Mouse (Mus musculus): ENCODE results near the gene Nip7.
"Not testable (repeated sequence)": the region's sequence is repeated elsewhere in the genome, so short reads cannot be mapped to it uniquely, and the experiment has no call there.

Gene Nip7

DNA sequence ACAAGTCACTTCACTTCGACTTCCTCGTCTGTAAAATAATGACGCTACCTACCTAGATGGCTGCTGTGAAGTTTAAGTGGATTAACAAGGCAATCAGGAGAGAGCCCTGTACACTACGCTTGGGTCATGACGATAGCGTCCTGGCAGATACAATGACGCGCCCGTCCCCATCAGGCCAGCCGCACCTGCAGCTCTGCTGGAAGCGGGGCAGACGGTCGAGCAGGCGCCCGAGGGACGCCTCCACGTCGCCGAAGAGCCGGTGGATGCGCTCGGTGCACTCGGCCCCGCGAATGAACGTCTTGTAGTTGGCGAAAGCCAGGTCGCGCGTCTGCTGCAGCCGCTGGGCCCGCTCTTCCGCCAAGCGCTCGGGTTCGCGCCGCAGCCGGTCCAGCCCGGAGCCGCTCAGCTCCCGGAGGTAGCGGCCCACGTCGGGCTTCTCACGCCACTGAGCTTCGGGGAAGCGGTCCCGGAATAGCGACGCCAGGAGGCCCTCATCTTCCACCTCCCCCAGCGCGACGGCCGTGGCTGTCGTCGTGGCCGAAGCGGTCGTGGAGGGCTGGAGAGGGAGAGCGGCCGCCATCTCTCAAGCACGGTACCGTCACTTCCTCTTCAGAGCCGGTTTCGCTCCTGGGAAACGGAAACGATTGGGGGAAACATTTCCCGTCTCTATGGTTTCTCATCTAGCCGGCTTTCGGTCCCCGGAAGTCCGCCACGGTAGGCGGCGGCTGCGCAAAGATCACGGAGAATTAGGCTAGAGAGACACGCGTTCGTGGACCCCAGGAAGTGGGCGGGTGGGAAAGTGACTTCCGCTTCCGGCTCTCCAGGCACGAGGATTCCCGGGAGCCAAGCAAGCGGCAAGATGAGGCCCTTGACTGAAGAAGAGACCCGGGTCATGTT is at the start of gene Nip7, which contains the start of gene Cog8:
Gene Nip7, plus strand, starts transcription at position 802 of the 897 bp plus-strand sequence.
Gene Cog8, minus strand, starts transcription at position 614 of the 897 bp plus-strand sequence.
- DNase-seq: peak; percentile 95

DNA sequence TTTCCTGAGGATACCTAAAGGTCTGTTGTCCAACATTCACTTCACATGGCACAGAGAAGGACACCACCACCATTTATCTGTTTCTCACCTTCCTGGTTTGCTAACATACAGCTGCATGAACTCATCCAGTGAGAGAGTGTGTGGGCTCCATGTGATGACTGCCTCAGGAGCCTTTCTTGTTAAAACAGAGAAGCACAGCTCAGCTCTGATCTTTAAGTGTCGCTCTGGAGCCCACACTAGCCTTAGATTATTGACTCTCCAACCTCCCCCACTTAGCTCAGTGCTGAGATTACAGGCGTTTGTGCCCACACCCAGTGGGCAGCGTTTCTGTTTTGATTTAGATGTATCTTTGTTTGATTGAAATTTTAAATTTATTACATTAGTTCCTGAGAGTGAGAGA is 48.9 kb upstream of the Nip7 start:
- DNase-seq: no peak

DNA sequence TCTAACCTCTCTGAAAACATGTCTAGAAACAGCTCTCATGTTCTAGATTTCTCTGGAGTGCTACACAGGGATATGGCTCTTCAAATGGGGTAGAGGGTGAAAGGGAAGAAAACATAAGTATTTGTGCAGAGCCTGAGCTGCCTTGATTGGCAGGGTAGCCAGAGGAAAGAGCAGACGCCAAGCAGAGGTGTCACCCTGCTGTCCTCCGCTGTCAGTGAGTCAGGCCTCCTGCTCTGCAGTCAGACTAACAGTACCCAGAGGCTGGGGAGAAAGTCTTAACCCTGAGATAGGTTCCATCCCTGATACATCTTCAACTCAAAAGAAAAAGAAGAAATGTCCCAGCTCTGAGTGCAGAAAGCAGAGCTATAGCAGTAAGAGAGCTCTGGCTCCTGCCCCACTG is 44.0 kb upstream of the Nip7 start:
- no peak for DNase-seq

DNA sequence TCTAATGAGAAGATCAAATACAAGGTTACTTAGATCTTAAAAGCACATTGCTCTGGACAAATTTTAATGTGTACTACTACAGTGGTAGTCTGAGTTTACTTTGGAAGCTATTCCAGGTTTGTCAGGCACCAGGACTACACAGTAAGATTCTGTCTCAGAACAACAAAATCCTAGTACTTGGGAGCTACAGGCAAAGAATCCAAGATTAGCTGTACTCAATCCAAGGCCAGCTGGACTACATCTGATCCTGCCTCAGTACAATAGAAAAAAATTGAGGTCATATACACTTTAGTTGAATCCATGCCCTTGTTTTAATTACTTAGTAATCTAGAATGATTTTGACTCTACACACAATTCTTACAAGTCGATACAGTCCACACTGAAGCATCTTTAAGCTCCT is 41.8 kb upstream of the Nip7 start:
- no peak for DNase-seq

DNA sequence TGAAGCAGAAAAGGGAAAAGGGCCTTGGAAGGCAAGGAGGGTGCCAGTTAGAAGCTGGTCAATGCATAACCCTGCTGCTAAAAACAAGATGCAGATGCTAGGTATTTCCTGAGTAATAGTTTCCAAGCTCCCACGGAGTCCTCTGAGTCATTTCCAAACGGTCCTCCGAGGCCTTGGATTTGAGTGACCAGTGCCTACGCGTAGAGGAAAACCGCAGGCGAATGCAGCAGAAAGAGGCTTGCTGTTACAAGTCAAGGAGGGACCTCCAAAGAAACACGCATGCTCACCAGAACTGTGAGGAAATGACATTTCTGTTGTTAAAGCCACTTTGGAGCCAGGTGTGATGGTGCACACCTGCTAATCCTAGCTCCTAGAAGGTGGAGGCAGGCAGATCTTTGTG is 33.2 kb upstream of the Nip7 start:
- no peak for DNase-seq

DNA sequence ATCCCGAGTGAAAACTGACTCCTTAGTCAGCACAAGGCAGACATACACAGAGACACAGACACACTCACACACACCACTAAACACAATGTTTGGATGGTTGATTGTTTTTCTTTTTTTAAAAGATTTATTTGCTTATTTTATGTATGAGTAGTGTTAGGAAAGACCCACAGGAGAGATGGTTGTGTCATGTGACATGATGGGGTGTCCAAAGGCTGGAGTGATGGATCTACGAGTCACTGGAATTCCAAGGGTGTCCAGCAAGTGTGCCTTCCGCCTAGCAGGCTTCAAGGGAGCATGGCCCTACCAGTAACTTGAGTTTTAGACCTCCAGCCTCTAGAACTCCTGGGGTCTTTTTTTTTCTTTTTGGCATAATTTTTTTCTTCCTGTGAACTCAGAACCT is 27.4 kb upstream of the Nip7 start:
- no peak for DNase-seq

DNA sequence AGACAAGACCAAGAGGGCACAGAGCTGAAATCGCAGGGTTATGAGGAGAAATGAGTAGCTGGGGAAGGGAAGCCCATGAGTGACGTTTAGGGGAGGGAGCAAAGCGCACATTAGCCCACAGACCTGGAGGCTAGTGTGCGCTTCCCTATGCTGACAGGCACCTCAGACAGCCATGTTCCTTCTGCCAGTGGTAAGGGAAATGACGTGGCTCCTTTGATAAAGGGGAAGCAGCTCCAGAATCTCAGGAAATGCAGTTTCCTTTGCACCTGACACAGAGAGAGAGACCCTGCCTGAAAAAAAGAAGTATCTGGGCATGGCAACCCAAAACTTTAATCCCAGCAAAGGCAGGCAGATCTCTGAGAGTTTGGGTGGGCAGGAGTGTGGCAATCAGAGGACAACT is 26.6 kb upstream of the Nip7 start:
- DNase-seq: no peak

DNA sequence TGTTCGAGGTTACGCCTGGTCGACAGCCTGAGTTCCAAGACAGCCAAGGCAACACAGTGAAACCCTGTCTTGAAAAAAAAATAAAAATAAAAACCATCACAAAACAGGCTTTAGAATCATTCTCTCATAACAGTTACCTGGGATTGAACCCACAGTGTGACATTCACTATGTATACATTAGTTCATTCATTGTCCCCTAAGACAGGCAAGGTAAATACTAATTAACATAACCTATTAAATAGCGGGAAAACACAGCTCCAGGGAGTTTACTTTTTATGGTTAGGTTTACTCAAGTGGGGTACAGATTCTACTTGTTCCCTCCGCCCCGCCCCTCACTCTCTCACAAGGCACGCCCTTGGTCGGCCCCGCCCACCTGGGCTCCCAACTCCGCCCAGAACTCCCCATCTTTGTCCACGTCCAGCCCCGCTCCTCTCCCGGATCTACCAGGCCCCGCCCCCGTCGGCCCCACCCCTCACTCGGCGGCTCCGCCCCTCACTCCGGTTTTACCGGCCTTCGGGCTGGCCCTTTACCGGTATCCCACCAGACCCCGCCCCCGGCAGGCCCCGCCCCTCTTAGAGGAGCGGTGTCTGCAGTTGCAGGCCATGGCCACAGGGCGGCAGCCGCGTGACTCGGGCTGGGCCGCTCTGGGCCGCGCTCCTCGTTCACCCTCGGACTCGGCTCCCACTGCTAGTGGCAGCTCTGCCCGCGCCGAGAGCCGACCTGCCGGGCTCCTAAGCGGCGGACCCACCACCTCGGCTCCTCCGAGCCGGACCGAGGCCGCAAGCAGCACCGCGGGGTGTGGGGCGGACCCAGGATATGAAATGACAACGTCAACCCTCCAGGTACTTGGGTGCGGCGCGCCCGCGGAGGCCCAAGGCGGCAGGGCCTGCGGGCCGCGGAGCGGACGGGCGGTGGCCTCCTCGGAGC is 25.8 kb upstream of the Nip7 start, which contains the start of gene Vps4a:
Gene Vps4a, plus strand, starts transcription at position 573 of the 927 bp plus-strand sequence.
- DNase-seq: peak; percentile 97

DNA sequence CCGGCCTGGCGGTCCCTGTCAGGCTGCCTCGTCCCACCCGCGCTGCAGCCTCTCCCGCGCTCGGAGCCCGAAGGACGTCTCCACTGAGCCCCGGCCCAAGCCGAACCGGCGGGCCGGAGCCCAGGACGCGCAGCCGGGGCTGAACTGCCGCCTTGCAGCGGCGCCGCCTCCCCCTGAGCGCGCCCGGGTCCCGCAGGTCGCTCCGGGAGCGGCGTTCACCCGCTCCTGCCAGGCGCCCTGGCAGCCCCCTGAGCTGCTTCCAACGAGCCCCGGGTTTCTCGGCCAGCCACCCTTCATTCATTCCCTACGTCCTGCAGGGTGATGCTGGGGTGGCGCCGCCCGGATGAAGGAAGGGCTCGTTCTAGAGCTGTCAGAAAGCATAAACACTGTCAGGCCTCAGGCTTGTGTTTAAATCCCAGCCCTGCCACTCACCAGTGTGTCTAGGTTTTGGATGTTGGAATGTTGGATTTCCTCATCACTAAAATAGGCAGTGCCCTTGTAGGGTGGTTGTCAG is 25.0 kb upstream of the Nip7 start:
- DNase-seq: no peak

DNA sequence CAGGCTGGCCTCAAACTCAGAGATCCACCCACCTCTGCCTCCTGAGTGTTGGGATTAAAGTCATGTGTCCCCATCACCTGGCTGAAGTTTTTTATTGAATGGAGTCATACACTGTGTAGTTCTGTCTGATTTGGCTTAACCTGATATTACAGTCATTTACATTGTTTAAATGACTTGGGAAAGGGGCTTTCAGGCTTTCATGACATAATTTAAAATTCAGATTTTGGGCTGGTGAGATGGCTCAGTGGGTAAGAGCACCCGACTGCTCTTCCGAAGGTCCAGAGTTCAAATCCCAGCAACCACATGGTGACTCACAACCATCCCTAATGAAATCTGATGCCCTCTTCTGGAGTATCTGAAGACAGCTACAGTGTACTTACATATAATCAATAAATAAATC is 23.1 kb upstream of the Nip7 start:
- DNase-seq: not testable (repeated sequence)

DNA sequence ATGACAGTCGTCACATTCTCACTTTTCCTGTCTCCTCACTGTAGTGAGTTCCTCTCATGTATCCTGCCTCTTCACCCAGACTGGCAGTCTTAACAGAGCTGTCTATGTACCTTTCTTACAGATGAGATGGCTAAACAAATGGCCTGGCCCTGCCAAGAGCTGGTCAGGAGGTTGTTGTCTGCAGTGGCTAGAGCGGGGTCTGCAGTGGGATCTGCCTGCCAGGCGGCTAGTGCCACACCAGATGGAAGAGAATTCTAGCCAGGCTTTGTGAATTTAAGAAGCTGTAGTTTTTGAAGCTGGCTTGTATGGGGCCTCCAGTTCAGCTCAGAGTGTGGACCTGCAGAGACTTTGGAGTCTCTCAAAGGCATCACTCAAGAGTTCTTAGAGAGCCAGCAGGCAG is 21.0 kb upstream of the Nip7 start:
- no peak for DNase-seq

DNA sequence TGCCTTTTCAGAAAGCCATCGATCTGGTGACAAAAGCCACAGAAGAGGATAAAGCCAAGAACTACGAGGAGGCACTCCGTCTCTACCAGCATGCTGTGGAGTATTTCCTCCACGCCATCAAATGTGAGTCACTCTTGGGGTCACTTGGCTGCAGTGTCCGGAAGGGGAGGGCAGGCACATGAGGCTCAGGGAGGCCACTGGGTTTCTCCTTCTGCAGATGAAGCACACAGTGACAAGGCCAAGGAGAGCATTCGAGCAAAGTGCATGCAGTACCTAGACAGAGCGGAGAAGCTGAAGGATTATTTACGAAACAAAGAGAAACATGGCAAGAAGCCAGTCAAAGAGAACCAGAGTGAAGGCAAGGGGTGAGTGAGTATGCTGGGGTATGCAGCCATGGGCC is 20.1 kb upstream of the Nip7 start:
- DNase-seq: no peak

DNA sequence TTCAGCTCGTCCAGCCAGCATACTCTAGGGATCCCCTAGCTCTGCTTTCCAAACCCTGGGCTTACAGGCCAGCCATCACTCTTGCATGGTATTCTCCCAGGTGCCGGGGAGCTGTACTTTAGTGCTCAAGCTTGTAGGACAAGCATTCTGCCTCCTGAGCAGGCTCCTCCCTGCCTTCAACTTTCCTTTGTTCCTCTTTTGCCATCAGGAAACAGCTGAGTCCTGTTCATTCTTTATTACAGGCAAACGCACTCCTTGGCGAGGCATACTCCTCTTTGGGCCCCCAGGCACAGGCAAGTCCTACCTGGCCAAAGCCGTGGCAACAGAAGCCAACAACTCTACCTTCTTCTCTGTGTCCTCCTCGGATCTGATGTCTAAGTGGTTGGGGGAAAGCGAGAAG is 16.0 kb upstream of the Nip7 start:
- DNase-seq: no peak

DNA sequence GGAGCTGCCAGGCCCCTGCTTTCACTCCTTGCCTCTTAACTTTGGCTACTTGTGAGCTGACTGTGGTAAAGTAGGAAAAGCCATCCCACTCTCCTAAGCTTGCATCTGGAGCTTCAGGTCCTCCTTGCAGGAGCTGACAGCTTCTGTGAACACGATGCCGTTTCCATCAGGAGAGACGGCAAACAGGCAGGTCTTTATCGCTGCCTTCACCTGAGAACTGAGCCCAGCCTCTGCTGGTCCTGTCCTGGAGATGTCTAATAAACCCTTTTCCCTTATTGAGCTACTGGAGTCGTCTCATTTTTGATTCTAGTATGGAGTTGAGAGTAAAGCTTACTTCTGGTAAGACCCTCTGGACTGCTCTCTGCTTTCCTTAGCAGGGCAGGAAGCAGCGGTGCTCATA is 11.2 kb upstream of the Nip7 start:
- no peak for DNase-seq

DNA sequence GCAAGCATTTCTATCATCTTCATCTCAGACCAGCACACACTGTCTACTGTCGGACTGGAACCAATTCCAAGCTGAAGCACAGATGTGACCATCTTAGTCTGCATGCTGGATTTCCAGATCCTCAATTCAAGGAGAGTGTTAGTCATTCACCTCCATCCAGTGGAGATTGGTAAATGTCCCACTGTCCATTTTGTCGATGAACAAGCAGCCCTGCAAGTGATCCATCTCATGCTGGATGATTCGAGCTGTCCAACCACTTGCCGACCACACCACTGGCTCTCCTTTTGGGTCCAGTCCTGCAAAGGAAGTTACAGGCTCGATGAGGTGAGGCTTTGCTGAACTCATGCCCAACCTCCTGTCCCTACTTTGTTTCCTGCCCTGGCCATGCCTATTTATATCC is 9.7 kb upstream of the Nip7 start:
- DNase-seq: no peak

DNA sequence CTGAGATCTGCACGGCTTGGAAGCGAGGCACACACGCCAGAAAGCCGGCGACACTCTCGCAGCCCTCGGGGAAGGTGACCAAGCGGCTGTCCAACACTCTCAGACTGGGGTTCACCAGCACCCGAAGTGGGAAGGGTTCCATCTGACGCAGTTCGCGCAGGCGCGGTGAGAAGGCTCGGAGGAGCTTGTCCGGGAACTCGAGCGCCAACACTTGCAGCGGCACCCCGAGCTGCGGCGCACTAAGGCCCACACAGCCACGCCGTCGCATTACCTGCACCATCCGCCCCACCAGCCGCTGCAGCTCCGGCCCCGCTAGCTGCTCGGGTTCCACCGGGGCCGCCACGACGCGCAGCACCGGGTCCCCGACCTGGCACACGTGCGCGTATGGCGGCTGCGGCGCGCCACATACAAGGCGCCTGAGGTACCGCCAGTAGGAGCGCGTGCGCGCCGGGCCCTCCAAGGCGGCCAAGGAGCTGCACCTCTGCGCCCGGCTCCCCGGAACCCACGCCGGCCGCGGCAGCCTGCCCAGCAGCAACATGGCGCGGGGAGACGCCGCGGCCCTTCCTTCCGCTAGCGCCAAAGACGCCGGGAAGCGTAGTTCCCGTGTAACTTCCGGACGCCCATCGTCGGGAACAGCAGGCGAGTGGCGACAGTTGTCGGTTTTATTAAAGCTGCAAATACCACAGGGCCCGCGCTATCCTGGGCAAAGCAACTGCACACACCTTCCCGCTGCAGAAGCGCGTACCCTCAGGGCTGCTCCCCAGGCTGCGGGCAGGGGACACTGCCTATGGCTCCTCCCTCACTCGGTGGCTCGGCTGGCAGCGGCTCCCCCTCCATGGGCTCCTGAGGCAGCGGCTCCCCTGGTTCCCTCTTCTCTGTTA is 8.4 kb upstream of the Nip7 start, which contains the start of gene Pdf:
Gene Pdf, minus strand, starts transcription at position 554 of the 881 bp plus-strand sequence.
- peak; percentile 81 for DNase-seq

DNA sequence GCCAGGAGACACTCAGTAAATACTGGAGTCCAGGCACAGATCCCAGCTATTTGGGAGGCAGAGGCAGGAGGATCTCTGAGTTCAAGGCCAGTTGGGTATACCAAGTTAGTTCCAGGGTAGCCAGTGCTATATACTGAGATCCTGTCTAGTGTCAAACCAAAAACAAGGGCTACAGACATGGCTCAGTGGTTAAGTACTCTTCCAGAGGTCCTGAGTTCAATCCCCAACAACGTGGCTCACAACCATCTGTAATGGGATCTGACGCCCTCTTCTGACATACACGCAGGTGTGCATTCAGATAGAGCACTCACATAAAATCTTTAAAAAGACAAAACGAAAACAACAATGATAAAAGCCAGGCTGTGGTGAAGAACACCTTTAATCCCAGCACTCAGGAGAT is 7.2 kb upstream of the Nip7 start:
- DNase-seq: no peak

DNA sequence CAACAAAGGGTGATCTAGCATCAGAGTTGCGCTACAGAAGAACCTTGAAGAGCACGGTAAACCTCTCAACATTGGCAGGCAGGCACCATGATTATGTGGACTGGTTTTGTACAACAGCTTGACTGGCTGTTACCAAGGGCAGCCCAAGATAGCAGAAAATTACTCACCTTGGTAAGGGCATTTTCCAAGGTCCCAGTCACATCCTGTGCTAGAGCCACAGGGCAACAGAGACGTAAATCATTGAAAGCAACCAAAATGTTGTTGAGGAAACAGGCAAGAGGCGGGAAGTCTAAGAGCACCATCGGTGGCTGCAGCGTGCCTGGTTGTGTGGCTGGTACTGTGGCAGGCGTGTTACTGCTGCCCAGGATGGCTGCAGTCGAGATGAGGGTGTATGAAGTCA is 4.6 kb upstream of the Nip7 start:
- DNase-seq: no peak

DNA sequence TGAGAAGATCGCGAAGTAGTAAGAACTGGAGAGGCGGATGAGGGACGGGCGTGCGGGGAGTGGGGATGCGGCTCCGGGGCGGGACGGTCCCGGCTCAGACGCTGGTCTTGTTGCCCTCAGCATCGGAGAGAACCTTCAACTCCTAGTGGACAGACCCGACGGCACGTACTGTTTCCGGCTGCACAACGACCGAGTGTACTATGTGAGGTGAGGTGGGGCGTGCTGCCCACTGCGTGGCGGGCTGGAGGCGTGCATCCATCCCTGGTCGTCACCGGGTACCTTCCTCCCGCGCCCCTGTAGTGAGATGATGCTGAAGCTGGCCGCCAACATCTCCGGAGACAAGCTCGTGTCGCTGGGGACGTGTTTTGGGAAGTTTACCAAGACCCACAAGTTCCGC is 294 bp downstream of the Nip7 start:
- no peak for DNase-seq

DNA sequence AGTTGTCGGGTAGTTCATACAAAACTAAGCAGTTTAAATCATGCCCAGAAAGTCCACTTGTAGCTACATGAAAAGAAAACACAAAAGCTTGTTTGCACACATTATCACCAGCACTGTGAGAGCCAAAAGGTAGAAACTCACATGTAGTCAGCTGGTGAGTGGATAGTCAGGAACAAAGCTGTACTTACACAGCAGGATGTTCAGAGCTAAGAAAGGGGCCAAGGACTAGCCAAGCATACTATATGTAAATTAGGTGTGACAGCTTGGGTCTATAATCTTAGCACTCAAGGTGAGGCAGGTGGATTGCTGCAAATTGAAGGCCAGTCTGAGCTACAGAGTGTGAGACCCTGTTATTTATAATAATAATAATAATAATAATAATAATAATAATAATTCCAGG is 5.9 kb downstream of the Nip7 start:
- DNase-seq: no peak

DNA sequence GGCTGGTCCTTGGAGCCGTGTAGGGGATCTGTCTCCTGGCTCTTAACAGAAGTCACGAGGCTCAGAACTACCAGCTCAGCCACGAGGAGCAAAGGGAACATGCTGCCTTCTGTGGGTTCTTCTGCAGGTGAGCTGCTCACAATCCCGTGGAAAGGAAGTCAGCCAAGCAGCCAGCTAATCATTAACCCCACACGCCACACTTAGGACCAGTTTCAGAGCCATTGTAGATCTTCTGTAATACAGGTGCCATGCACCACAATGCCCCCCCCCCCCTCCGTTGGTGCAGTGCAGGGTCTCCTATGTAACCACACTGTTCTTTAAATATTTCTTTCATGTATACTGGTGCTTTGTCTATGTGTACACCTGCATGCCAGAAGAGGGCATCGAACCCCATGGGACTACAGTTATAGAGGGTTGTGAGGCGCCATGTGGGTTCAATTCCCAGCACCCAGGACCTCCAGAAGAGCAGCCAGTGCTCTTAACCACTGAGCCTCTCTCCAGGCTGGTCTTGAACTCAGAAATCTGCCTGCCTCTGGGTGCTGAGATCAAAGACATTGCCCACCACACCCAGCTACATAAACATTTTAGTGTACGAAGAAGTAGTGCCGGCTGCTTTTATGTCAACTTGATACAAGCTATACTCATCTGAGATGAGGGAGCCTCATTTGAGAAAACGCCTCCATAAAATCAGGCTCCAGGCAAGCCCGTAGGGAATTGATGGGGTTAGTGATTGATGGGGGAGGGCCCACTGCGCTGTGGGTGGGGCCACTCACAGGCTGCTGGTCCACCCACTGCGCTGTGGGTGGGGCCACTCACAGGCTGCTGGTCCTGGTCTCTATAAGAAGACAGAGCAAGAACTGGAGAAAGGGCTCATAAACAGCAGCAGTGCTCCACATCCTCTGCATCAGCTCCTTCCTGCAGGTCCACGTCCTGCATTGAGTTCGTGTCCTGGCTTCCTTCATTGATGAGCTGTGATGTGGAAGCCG is 9.1 kb downstream of the Nip7 start, which contains the start of gene Tmed6:
Gene Tmed6, minus strand, starts transcription at position 134 of the 986 bp plus-strand sequence.
- no peak for DNase-seq

All from cerebellum, adult 8-10 months (tissue).